Mouse (Mus musculus) thymus, adult 2 months (tissue): ENCODE results near the gene Kif6.

Source experiments
- CTCF ChIP-seq: fragments of 200-500 bp; IDR thresholded peaks from 2 replicates; pipeline ENCODE4 v1.5.1; 2012; ENCODE audit warnings: mild to moderate bottlenecking, control low read depth, low read length, moderate library complexity, borderline replicate concordance; ENCODE audit not compliant: control insufficient read depth, poor library complexity, insufficient read depth; ENCODE audit errors: extremely low read depth
- POLR2A ChIP-seq: fragments of 200-500 bp; IDR thresholded peaks from 2 replicates; pipeline ENCODE4 v1.6.1; 2012; ENCODE audit warnings: mild to moderate bottlenecking, low read length, control low read depth, moderate library complexity; ENCODE audit not compliant: control insufficient read depth, poor library complexity, insufficient read depth; ENCODE audit errors: extremely low read depth

- no peak for TF ChIP-seq CTCF
- TF ChIP-seq POLR2A = no peak
Measured at GRCm38 (mm10) chr17:49785851-49786250, 170.9 kb downstream of the Kif6 start.
